Mouse (Mus musculus) cerebellum, adult 11 months (tissue): ENCODE results near the gene Lgsn.
A peak's percentile ranks its signal among the peaks of the same experiment; 100 is the strongest.

Experiments used
- DNase-seq: peaks from one replicate; pipeline ENCODE4 v3.0.0; 2022

Lgsn gene

DNA sequence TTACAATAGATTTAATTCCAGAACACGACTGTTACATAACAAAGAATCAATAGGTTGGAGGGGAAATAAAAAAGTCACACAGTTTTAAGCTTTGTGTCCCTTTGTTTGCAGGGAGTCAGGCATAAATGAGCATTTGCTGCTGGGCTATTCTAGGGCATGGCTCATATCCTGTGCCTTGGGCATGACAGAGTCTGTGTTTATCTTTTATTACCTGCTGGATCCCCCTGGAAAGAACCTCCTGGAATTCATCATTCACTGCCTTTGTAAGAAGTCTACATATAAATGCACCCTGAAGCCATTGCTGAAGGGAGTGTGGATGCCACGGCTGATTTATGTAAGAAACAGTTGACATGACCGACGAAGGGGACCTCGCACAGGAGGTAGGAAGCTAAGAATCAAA, at the start of gene Lgsn:
Gene Lgsn (plus strand): TSS at position 301 of the 400 bp plus-strand sequence.
- no peak for DNase-seq

DNA sequence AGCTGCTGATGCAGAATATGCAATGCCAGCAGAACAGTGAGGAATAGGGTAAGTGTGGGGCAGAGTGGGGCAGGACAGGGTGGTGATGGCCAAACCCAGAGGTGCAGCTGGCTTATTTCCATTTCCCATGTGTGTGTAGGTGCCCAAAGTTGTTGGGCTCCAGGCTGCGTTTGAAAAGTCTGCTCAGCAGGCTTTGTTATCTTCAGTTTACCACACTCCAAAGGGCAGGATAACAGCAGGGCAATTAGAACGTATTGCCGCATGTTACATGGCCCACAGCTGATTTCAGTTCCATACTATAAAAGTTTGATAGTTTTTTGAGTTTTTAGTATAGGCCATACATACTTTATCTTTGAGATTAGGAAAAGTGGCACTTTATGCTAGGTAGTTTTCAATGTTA, 37.8 kb upstream of the Lgsn start:
- no peak for DNase-seq

DNA sequence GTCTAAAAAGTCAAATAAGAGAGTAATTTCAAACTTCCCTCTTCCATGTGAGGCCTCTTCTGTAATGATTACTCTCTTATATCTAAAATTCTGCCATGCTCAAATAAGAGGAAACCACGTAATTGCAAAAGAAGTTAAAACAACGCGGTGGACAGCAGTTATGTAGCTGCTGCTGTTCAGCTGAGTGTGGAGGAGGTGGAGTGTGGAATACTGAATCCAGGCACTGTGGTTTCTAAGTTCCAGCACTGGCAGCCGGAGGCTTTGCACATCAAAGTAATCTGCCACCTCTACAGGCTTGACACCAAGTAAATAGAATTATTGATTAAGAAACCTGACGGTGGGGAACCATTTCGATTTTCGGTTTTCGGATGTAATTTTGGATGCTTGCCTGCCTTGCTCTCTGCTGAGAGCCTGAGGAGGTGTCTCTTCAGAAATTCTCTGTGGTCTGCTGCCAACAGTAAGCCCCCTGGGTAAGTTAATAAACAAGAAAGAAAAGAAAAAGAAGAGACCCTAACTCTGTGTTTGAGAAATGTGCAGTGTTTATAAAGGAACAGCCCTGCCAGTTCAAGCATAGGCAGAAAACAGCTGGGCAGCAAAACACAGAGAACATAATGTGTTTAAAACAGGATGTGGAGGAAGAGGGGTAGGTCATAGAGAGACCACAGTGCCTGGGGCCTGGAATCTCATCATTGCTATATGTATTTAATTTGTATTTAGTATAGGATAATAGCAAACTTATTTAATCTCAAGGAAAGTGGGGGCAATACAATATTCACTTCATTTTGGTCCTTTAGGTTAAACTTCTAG, 33.7 kb upstream of the Lgsn start:
- DNase-seq: no peak

DNA sequence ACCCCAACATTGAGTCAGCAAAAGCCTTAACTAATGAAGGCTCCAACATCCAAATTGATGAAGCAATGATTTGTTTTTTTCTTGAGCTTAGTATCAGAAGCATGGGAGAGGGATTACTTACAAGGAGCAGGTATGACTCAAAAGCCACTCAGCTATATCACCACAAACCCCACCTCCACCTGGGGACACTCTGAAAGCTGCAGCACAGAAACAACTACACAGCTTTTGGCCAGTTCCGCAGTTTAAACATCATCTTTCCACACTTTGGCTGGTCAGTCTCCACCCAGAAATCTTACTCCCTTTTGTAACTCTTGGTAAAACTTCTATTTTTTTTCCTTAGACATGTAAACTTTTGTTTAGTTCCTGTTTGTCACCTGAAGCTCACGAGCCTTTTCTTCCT, 32.6 kb upstream of the Lgsn start:
- DNase-seq: no peak

DNA sequence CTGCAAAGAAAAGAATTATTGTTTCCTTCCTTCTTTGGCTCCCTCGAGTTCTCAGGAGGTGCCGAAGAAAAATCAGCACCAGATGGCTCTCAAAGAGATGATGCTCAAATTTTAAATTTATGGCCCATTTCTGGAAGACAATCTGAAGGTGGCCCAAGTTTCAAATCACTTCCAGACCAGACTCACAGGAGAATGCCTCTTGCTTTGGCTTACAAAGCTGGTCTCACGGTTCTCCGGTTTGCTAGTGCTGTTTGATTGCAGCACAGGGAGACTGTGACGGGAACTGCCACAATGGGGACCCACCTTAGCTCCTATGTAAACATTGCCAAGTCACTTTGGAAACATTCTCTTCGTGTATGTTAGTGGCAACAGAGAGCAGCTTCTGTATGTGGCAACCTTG, 26.5 kb upstream of the Lgsn start:
- no peak for DNase-seq

DNA sequence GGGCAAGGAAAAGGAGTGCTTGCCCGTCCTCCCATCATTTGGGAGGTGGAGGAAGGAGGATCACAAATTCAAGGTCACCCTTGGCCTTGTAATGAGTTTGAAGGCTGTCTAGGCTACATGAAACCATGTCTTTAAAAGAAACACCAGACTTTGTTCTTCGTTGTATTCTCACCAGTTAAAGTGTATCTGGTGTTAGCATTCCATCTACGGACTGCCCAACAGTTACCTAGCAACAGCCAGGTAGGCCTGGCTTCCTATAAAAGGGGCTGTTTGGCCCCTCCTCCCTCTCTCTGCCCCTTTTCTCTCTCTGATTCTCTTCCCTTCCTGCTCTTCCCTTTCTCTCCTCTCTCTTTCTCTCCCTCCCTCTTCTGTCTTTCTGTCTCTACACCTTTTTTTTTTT, 25.7 kb upstream of the Lgsn start:
- DNase-seq: no peak

DNA sequence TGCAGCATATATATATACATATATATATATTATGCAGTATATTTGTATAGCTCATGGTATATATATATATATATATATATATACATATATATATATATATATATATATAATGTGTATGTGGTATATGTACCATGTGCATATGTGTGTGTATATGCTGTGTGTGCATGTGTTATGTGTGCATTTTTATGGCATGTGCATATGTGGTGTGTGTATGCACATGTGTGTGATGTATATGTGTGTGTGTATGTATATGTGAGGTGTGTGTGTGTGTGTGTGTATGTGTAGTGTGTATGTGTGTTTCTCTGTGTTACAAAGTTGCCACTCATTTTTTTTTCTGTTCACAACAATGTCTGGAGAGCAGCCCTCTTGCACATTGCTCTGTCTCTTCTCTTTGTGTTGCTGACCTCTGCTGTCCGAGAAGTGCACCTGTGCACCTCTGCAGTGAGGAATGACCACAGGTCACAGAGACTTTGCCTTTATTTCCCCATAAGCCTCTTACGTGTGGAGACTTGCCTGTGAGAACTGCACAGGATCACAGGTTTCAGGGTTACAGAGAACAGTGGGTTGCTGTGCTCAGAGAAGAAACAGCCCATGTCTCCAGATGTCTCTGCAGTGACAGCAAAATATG, 23.3 kb upstream of the Lgsn start:
- no peak for DNase-seq

DNA sequence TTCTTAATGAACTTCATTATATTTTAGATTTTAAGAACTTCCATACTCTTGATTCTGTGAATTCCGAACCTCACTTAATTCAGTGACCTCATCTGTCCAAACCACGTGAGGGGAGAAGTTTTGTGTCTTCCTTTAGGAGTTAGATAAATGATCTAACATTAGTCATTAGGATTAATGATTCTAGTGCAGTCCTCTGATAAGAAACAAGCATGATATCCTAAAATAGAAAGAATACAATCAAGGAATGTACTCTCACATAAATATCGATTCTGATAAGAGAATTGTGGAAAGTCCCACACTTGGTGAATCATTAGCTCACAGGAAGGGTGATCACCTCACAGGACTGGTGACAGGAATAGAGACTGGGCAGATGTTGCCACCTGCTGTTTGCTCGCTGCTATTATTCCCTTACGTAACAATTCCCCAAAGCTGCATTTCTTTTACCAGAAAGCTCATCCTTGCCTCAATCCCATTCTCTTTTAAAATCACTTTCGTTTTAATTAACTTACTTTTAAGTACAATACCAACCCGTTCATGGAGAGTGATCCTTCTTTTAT, 22.3 kb upstream of the Lgsn start:
- DNase-seq: peak; percentile 13

DNA sequence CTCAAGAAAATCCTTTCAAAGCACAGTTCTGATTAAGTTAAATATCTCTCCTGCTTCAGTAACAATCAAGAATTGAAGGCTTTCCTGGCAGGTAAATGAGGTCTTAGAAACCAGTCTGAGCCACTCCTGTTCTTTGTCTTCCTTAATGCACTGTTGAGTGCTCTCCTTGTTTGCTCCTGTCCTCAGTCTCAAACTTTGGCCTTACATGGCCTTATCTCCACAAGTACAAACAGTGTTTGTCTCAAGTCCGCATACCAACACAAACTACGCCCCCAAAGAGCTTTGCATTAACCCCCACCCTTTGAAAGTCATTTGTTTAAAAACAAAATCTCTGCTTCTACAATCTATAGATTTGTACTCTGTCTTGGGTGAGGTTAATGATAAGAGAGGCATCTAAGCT, 20.0 kb upstream of the Lgsn start:
- no peak for DNase-seq

DNA sequence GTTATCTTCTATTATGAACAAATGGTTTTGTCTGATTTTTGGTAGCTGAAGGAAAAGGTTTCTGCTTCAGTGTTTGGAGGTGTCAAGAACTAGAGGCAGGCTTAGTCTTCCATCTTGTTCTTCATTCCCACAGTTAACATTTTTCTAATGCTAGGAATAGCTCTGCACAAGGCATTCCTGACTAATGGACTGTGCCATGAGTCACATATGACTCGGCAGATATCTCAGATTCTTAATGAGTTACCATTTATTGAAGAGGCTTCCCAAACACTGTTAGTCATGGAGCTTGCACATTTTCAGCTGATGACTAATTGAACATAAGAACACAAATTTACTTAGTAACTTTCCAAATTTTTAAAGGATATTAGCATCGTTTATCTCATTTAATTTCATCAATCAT, 19.3 kb upstream of the Lgsn start:
- DNase-seq: no peak

DNA sequence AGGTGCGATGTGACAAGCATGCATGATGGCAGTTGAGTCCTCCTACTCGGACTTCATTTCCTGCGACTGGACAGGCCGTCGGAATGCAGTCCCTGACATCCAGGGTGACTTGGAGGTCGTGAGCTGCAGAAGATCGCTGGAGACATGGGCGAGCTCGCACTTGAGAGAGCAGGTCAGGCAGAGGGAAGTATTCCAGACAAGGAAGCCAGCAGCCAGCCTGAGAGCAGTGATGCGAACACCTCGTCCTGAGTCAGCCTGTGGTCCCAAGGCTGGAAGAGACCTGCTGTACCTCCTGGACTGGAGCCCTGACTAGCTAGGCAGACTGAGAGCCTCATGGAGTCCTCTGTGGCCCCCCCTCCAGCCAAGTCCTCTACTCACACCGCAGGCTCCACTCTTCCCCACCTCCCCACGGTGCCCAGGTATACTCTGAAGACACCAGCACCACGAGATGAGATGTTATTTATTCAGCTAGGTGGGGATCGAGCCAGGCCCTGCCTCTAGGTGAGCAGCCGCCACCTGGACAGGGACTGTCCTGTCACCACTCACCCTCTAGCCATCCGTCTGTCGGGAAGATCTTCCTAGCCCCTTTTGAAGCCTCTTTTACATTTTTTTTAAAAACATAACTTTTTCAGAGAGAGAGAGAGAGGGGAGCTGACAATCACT, 11.5 kb upstream of the Lgsn start:
- no peak for DNase-seq

DNA sequence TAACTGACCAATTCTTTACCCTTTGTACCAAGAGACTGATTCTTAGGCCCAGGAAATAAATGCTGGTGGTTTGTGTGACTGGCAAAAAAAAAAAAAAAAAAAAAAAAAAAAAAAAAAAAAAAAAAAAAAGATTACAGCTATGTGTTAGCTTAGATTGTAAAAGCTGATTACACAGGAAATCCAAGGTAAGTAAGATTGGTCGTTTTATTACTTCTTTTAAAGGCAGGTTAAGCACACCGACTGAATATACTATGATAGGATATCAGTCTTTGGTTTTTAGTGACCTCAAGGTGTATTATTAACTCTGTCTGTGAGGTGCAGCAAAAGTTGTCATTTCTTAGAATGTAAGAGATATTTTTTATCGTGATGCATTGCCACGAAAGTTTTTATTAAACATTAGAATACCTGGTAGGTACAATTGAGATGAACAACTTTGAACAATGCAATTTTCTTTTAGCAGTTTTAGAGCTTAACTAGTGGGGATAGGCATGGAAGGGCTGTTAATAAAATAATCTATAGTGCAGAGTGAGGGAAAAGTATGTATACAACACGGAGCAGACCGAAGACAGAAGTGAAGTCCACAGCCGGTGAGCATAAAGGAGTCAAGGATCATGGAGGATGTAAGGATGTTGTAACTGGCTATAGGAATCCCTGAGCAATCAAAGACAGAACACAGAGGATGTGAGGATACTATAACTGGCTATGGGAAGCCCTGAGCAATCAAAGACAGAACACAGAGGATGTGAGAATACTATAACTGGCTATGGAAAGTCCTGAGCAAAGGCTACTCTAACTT, 10.7 kb upstream of the Lgsn start:
- DNase-seq: no peak

DNA sequence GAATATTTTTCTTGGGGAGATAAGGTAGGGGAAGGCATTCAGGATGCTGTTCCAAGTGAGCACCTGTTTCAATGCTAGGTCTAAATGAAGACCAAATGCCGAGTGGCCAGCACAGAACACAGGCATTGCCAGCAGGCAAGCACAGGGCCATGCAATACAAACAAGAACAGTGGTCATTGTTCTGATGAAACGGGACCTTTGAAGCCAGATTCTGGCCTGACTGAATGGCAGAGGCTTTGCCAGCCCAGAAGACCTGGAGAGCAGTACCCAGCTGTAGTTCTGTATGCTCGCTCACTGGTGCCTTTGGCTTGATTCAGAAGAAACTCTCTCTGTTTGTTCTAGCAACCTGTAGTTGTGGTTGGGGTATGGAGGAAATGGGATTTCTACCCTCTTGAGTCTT, 800 bp upstream of the Lgsn start:
- DNase-seq: no peak

DNA sequence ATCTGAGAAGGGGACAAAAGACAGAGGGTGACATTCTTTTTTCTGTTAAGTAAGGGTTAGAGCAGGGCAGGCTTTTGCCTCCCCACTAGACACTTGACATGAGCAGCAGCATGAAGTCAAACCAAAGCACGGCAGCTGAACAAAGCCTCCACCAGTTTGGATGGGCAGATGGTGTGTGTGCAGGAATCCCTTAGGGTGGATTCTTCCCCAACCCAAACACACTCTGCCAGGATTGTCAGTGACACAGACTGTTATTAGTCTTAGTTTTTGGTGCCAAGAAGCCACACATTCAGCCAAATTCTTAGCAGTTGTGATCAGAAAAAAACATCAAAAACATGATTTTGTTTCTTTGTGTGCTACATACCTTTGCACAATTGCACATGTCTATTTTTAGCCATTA, 2.1 kb downstream of the Lgsn start:
- peak; percentile 2 for DNase-seq

DNA sequence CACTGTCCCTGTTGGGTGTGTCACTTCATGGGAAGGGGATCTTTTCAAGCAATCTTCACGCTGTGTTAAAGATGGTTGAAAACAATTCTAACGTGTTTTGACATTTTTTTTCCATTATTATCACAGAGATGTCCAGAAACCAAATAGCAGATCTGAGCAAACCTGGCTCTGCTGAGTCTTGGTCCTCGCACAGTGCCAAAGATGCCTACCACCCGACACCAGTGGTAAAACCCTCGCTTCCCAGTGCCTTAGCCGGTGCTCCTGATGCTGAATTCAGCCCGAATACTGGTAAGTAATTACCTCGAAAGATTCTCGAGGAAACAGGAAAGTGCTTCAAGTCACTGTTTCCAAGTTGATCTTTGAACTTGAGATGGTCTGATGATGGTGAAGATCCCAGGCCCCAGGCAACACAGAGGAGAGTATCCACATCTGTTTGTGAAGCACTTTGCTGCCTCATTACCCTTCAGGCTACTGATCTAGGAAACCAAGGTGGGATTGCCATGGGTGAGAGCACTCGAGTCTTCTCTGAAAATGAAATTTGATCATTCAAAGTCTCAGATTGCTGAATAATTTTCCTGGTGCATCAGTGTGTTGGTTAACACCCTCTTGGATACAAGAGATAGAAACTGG, 14.2 kb downstream of the Lgsn start:
- no peak for DNase-seq

DNA sequence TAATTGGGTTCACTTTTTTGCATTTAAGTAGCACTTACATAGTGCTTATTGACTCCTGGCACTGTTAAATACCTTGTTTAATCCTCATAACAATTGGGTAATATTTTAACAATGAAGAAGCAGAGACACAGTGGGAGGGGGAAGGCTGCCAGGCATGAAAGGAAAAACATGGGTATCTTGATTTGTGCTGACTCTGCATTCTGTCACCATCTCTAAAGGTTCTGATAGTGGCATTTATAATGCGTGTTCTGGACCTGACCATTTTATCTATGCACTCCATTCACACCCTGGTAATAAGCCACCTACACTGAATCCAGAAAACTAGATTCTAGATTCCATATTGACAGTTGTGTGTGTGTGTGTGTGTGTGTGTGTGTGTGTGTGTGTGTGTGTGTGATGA, 19.4 kb downstream of the Lgsn start:
- no peak for DNase-seq

DNA sequence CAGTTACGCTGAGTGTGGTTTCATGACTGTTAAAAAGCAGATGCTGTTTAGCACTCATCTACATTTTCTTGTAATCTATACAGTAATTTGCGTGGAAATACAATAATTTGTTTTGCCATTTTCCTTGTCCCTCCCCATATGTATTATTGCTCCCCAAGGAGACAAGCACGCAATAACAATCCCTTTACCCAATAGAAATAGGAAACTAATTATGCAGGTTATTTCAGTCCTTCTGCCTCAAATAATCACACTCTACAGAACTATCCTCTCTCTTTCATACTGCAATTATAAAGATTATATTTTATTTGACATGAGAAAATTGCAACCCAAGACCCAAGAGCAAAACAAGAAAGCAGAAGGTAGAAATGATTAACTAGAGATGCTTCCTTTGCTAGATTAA, 20.8 kb downstream of the Lgsn start:
- DNase-seq: no peak

DNA sequence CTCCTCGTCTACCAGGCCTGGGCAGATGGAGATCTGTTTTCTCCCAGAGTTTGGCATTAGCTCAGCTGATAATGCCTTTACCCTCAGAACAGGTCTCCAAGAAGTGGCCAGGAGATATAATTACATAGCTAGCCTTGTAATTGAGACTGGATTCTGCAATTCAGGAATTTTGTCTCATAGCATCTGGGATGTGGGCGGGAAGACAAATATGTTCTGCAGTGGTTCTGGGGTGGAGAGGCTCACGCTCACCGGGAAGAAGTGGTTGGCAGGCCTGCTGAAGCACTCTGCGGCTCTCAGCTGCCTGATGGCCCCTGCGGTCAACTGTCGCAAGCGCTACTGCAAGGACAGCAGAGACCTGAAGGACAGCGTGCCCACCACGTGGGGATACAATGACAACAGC, 27.6 kb downstream of the Lgsn start:
- DNase-seq: no peak

DNA sequence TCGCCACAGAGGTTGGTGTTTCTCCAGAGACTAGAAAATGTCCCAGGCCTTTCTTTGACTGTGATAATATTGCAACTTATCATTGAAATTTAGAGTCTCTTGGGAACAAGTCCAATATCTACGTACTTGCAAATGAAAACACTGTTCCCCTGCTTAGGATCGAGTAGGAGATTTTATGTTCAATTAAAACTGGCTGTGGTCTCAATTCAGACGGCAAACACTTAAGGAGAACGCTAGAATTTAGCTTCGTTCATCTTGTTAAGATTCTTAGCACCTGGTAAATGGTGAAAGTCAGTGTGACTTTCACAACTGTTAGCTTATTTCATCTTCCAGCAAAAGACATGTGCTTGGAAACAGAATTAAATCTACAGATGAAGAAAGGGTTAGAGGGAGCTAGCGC, 29.1 kb downstream of the Lgsn start:
- no peak for DNase-seq

DNA sequence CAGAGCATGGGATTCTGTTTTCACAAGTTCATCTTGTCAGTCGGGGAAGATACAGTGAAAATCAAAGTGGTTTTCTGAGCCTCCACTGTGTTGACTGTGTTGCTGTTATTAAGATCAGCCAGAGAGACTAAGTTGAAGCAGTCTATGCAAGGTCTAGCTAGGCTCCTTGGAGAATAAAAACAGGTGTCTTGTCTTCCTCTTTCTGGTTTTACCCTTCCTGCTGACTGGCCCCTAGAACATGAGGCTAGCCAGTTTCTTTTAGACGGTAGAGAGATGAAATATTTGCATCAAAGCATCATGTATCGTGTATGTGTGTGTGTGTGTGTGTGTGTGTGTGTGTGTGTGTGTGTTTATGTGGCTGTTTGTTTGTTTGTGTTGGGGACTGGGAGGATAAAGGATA, 29.6 kb downstream of the Lgsn start:
- no peak for DNase-seq

DNA sequence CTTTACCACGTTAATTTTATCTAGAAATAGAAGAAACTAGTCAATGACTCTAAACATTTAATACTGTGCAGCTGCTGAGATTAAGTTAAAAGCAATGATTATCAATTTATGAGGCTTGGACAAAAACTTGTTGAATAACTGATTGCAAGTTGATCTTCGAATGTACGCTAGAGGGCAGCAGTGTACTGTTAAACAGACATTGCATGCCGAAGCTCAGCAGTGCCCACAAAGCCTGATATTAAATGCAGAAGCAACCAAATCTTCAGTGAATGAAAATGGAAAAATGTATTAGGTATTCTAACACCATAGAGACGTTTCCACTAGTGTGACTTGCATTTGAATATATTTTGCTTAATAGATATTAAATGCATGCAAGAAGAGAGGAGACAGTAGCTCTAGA, 33.9 kb downstream of the Lgsn start:
- peak; percentile 14 for DNase-seq

DNA sequence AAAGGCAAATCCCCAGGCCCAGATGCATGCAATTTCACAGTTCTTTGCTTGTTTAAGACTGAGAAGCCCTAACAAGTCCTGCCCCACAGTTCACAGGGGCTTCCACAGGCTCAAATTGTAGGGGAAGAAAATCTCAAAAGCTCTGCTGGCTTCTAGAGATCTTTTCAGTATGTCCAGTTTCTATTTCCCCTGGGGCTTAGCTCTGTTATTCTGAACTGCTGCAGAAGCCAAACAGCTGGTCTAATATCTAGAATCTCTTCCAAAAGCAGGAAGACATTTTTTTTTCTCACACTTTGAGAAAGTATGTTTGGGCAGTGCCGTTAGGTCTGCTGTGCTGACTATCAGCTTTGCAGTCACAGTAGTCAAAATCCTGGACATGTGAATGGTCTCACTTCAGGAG, 38.6 kb downstream of the Lgsn start:
- DNase-seq: no peak
